Mouse (Mus musculus) urinary bladder, postnatal 36 days (tissue): ENCODE measurements at regions not wholly inside any gene's neighbourhood (a gene's known extent, or its start where the extent isn't known, plus 50 kb on each side); places are given as distances from the start of the nearest gene placed in this dataset.
A peak's percentile ranks its signal among the peaks of the same experiment; 100 is the strongest.

Experiments
- DNase-seq, 2 experiments: peaks; one replicate each; pipeline ENCODE4 v3.0.0; 2022; ENCODE audit warnings: low spot score in 2 of 2, mixed read lengths in 1 of 2

- no peak for DNase-seq
Measured at GRCm38 (mm10) chr9:94382293-94382692, 155.6 kb downstream of the 1190002N15Rik start.

GRCm38 (mm10) chr9:94378835-94379234 is 159.0 kb downstream of the 1190002N15Rik start:
- no peak for DNase-seq

DNA sequence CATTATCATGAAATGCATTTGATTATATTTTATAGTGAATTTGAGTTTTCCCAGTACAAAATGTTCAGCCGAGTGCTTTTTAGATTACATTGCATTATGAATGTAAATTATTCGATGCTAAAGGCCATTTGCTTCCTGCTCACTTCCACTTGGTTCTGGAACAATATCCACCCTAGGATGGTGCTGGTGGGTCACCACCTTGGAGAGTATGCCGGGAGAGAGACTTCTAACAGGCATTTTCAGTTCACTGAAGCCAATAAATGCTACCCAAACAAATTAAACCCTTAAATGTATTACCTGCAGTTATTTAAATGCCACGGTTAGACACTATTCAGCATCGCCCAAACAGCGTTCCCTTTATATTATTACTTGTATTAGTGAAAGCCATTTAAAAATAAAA is 159.6 kb downstream of the 1190002N15Rik start:
- DNase-seq, result no peak

DNA sequence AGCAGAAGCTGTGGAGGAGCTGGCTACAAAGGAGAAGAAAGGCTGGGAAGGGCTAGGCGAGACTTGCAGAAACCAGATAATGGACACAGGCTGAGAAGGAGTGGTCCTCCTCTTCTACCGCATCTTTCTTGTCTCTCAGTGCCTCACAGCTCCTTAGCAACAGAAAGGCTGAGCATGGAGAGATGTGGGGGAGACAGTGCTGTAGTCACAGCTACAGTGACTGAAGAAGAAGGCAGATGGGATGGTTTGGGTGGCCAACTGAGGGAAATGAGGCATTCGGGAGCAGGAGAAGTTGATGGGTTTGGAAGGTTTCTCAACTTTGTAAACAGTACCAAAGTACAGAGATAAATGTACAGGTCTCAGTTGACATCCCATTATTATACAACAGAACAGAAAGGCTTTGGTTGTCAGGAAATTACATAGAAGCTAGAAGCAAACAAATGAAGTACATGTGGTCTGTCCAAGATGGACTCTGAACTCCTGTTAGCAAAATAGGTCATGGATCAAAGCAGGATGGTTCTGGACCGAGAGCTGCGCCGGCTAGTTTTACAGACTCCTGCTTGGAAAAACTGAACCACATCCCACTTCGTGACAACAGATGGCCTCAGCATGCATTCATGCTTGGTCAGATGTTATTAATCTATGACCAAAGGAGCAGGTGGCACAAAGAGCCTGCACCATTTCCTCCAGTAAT is 160.4 kb downstream of the 1190002N15Rik start:
- DNase-seq, result no peak

- DNase-seq, result no peak
Measured at GRCm38 (mm10) chr9:94370976-94371375, 166.9 kb downstream of the 1190002N15Rik start.

- DNase-seq, result no peak
Measured at GRCm38 (mm10) chr9:94368231-94368936, 169.5 kb downstream of the 1190002N15Rik start.

DNA sequence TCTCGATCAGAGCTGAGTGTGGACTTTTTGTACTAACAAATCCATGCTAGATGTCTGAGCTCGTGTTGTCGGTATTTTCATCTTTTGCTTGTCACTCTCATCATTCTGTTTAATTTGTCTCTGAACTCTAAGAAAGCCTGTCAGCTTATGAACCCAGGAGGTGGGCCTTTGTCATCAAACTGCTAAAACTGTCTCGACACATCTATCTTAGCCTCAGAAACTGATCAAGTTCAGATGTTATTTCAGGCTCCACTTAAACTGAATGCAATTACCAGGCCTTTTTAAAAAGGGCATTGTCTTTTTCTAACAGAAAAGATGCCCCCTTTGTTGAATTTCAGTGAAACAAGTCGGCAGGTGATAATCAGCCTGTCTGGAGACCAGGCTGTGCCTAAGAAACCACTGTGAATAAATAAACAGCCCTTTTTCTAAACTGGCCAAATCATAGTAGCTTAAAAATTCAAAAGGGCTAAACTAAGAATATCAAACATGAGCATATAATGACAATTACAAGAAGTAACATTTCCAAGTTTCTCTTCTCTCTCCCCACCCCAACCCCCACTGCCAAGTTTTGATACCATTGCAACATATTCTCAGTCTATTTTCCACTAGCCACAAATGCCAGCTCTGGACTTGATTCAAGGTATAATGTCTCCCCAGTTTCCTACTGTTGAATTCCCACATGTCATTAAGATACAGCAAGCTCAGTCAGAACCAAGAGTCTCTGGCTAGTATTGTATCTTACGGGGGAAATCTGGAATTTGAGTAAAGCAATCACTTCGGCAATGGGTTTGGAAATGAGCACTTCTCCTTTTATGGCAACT is 175.8 kb downstream of the 1190002N15Rik start:
- peak in 1 of 2 experiments; percentile 26 for DNase-seq

- DNase-seq, result no peak
Measured at GRCm38 (mm10) chr9:94361011-94361410, 176.9 kb downstream of the 1190002N15Rik start.

DNA sequence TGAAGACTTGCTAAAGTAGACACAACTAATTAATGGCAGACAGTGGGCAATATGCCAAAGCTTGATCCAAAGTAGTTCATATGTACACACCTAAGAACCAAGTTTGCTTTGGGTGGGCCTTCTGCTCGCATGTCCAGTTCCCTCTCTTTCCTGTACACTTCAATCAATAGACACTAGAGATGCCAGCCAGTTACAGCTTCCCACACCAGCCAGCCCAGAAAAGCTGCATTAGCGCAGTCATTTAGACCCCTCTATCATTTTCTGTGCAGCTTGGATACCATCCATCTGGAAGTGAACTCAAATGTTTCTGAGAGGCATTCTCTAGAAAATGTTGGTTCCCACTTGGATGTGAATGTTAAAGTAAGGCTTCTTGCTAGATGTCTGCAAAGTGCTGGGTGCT is 179.7 kb downstream of the 1190002N15Rik start:
- DNase-seq, result no peak

GRCm38 (mm10) chr9:94342011-94342410 is 195.9 kb downstream of the 1190002N15Rik start:
- no peak for DNase-seq

DNA sequence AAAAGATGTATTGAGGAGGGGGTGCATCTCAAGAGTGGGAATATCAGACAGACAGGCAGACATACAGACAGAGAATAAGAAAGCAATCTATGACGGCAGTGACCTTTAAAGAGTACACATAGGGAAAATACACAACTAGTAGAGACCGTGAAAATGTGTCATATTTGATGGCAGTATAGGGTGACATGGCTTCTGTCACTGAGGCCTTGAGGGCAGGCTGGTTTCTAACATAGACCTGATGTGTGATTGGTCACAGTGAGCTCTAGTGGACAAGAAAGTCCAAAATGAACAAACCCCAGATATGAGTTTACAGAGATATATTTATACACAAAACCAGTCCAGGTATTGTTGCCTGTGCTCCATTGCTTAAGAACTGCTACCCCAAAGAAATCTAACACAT is 196.3 kb downstream of the 1190002N15Rik start:
- DNase-seq, result no peak

DNA sequence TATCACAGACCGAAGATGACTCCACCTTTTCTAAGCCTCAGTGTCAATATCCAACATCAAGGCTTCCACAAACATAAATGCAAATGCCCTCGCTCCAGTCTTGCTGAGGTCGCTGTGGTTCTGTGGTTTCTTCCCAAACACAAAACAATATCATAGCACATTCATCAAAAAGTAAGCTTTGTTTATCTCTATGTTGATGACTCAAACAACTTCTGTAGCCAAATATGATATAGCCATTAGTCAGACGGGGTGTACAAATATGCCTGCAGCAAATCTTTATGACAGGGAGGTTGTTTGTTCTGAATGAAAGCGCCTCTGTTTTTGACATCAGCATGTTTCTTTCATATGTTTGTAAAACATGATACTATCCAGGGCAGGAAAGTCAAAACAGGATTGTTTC is 204.4 kb downstream of the 1190002N15Rik start:
- peak in 1 of 2 experiments; percentile 1 for DNase-seq

DNA sequence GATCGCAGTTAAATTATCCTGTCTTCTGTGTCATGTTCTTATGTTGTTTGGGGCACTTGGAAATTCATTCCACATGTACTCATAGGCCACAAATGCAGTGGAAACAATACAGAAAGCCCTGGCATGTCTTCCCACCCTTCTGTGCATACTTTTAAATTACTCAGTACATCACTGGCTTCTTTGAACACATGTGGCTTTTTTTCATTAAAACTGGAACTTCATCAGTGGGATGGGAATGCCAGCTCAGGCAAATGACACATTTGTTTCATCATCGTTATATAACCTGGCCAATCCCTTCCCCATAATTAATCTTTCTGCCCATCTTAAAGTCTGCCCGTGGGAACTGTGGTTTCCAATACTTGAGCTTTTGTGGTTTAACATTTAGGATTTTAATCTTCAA is 214.9 kb downstream of the 1190002N15Rik start:
- no peak for DNase-seq

DNA sequence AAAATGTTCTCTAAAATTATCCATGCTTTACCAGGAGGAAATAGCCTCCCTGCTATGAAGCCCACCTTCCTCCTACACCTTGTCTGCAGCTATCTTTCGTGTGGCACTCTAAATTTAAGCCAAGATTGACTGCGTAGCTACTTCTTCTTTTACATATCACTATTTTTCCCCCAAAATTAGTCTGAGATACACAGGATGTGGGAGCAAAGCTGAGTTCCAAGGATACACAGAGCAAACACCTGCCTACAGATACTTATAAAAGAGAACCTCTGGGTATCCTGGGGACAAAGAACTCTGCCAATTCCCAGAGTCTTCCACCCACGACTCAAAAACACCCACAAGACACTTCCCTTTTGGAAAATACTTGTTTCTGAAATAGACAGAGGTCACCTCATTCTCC is 235.3 kb downstream of the 1190002N15Rik start:
- DNase-seq, result no peak

- DNase-seq, result no peak
Measured at GRCm38 (mm10) chr9:94301896-94302295, 236.0 kb downstream of the 1190002N15Rik start.

- DNase-seq, result no peak
Measured at GRCm38 (mm10) chr9:94295431-94295830, 242.4 kb downstream of the 1190002N15Rik start.

DNA sequence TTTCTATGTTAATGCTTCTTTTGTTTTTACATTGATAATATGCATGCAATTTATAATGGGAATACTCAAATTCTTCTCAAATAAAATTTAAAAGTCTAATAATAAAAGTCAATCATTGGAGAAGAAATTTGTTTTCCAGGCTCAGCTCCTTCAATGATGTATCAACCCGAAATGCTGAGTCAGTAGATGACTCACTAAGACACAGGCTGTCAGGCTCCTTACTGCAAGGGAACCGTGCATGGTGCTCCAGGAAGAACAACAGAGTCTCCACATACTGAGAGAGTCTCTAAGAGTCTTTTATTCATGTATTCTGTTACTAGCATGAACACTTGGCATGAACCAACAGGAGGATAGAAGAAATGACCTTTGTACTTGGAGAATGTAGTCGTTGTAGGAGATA is 245.7 kb downstream of the 1190002N15Rik start:
- no peak for DNase-seq

- no peak for DNase-seq
Measured at GRCm38 (mm10) chr9:94289546-94289945, 248.3 kb downstream of the 1190002N15Rik start.

DNA sequence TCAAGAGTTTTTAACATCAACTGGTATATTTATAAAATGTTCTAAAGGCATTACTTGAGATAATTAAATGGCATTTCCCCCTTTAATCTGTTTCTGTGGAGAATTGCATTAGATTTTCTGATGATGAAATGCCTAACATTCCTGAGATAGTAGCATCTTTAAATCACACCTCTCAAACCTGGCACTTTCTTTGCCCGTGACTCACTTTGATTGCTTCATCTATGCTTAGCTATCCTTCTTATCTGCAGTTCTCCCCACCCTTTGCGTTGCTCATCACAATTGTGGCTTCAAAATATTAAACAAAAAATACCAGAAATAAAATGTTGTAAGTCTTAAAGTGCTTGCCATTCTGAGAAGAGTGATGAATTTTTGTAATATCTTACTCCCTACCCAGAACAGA is 250.3 kb downstream of the 1190002N15Rik start:
- DNase-seq, result no peak

DNA sequence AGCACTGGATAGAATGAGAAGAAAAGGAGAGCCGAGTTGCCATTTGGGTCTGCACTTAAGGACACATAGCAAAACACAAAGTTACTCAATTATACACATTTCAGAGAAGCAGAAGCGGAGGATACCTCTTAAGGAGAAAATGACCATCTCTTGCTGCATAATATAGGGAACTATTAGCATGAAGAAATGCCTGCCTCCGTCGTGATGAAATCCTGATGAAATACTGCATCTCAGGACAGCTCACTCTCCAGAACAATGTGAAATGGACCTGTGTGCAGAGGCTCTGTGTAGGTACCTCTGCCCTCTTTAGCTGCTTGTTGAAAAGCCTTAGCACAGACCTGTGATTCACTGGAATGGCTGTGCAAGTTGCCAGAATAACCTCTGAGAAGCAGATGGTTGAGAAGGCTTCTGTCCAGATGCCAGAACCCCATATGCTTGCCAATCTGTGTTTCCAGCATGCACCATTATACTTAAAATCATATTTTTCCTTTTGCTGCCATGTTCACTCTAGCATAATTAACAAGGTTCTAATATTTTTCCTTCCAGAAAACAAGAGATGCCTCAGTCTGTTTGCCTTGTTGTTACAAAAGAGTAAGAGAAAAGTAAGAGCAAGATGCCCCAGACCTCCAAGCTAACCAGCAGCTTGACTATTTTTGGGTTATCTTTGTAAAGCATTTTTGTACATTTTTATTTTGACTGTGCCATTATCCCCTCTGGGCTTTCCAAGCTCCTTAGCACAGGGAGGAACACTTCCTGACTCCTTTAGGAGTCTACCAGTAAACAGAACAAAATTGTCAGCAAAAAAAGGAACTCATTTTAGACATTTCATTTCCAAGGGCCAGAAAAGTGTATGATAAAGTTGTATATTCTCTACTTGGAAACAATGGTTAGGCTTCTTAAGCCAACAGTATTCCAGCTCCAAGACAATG is 259.0 kb downstream of the 1190002N15Rik start:
- DNase-seq, result no peak

GRCm38 (mm10) chr9:94277096-94277495 is 260.8 kb downstream of the 1190002N15Rik start:
- no peak for DNase-seq
